Mouse (Mus musculus): Measurements from ENCODE around the gene Zfp53. TPM values are rescaled to one million over a fixed set of nuclear protein-coding genes. Genes with fewer than 3 reads are reported as not detected.

The Zfp53 gene
- total and polyA plus RNA-seq, 3 experiments = 1.8 to 2.2 TPM; not detected in 1

DNA sequence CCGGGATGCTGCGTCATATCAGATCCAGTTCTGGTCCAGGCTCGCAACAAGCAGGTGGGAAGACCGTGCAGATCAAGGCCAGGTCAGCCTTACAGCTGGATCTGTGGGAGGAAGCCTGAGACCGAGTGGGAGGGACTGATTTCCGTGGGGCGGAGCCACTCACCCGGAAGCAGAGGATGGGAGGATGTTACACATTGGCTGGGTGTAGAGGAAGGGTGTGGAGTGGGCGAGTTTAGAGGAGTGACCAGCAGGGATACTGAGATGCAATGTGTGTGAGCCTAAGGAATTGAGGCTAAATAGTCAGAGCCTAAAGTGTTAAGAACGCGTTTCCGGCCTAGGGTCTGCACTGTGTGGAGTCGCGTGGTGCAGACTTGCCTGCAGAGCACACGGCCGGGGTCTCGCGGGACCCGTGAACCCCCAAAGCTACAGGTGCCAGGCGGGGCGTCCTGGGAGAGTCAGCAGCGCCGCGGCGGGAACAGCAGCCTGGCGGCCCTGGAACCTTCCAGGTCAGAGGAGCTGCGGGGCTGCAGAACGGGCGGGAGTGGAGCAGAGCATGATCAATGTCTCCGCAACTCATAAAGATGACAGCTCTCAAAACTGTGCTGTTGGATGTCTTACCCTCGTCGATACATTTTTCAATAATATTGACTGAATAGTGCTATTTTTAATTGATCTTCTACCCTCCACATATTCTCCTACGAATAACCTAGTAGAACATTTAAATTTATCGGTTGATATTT lies at the start of gene Zfp53 (continued):
- TF ChIP-seq ZNF384 (IDR thresholded peaks at IDR 0.05; ENCODE audit: low read depth, low read length) = no peak
- no peak for TF ChIP-seq MAFK (IDR thresholded peaks at IDR 0.05; ENCODE audit: borderline replicate concordance, low read depth, low read length)
- no peak for TF ChIP-seq POLR2AphosphoS5 (IDR thresholded peaks at IDR 0.05; ENCODE audit: borderline replicate concordance, low read depth, low read length)
- peak; percentile 56; the same call in 1 of the 2 replicates for TF ChIP-seq MAZ (IDR thresholded peaks at IDR 0.05; ENCODE audit: low read depth, low read length)

DNA sequence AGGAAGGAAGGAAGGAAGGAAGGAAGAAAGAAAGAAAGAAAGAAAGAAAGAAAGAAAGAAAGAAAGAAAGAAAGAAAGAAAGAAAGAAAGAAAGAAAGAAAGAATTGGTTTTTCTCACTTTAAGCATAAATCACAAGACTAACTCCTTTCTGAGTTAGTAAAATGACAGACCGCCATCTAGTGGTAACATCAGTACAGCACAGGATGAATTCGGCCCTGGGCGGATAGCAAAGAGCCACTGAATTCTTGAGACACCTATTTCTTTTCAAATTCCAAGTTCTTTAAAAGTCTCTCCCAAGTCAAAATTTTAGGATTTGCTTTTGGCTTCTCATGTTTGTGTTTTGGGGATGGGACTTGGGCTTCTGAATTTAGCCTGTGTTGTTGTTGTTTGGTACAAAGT lies 39.1 kb upstream of the Zfp53 start:
- Histone ChIP-seq H3K36me3 (ENCODE audit: control insufficient read depth in 1 of 2, insufficient read depth in 2 of 2, low read length in 2 of 2) (peaks cover 0 to 4% of the 10 kb centered on the region in 2 experiments; a peak in 1 of 4 replicates), H3K27ac (ENCODE audit: control insufficient read depth, low read depth, low read length) (peak overlapping the region; percentile 47; the same call in 1 of the 2 replicates), H3K9ac (ENCODE audit: control insufficient read depth, low read depth, low read length, poor library complexity, severe bottlenecking) (peak overlapping the region; percentile 73), H3K4me1 (ENCODE audit: control insufficient read depth in 1 of 2, insufficient read depth in 2 of 2, low read length in 2 of 2) (peaks cover 3 to 4% of the 10 kb centered on the region in 2 experiments; a peak in 3 of 4 replicates), H3K9me3 (replicated peaks; ENCODE audit: insufficient read depth, low read length) (no peaks in the 10 kb centered on the region), H3K79me2 (ENCODE audit: control insufficient read depth, insufficient read depth, low read length, poor library complexity) (peaks cover 4% of the 10 kb centered on the region), H3K27me3 (ENCODE audit: control insufficient read depth in 1 of 2, insufficient read depth in 2 of 2, low read length in 2 of 2) (no peaks in the 10 kb centered on the region), H3K4me3 (ENCODE audit: control insufficient read depth in 1 of 2, insufficient read depth in 1 of 2, low read depth in 2 of 2, low read length in 2 of 2) (peak overlapping the region; percentile 88 to 95)
- TF ChIP-seq JUND (IDR thresholded peaks at IDR 0.05; ENCODE audit: low read depth, low read length) (no peak), NELFE (IDR thresholded peaks at IDR 0.05; ENCODE audit: low read depth, low read length) (no peak), KAT2A (conservative IDR thresholded peaks at IDR 0.05; ENCODE audit: low read depth, low read length) (0 out of 2 replicates have a peak, but pooled peaks have one; percentile 0), GATA1 (IDR thresholded peaks at IDR 0.05; ENCODE audit: low read depth, low read length) (0 out of 2 replicates have a peak, but pooled peaks have one; percentile 6), SMC3 (IDR thresholded peaks at IDR 0.05; ENCODE audit: low read depth, low read length) (peak; percentile 80), MAZ (IDR thresholded peaks at IDR 0.05; ENCODE audit: low read depth, low read length) (no peak), ZC3H11A (IDR thresholded peaks at IDR 0.05; ENCODE audit: low read depth, low read length) (peak; percentile 64), RAD21 (IDR thresholded peaks at IDR 0.05; ENCODE audit: low read depth, low read length) (peak; percentile 83), CTCF (IDR thresholded peaks at IDR 0.05 in 2 of 3, conservative IDR thresholded peaks at IDR 0.05 in 1 of 3; ENCODE audit: control insufficient read depth in 1 of 3, insufficient read depth in 1 of 3, low read depth in 2 of 3, low read length in 3 of 3, poor library complexity in 1 of 3, severe bottlenecking in 1 of 3) (peak; percentile 62 to 86 (median 66)), UBTF (IDR thresholded peaks at IDR 0.05; ENCODE audit: borderline replicate concordance, insufficient read depth, low read depth, low read length) (no peak)
- DNase-seq (ENCODE audit: low read depth, low spot score) = peak; percentile 88

DNA sequence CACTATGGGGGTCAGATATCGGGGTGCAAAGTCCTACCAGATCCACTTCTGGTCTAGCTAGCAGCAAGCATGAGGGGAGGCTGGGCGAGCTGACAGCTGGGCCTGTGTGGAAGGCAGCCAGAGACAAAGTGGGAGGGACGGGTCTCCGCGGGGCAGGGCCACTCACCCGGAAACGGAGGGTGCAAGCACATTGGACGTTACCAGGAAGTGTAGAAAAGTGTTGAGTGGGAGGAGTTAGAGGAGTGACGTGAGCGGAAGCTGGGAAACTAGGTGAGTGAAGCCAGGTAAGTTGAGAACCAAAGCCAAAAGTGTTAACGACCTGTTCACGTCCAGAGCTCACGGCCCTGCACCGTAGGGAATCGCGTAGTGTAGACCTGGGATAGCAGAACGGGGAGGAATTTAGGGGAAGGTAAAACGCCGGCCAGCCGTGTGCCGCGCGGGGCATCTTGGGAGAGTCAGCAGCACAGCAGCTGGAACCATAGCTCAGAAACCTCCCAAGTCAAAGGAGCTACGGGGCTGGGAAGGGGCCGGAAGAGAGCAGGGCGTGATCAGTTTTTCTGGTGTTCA lies 38.6 kb upstream of the Zfp53 start, which contains the start of gene Zfp51:
Gene Zfp51, plus strand, starts transcription at position 237 of the 567 bp plus-strand sequence.
- Histone ChIP-seq H3K4me3 (ENCODE audit: control insufficient read depth in 1 of 2, insufficient read depth in 1 of 2, low read depth in 2 of 2, low read length in 2 of 2) (peak within 1 kb of the TSS; percentile 88 to 95), H3K79me2 (ENCODE audit: control insufficient read depth, insufficient read depth, low read length, poor library complexity) (peaks cover 4% of the 10 kb centered on the region), H3K9me3 (replicated peaks; ENCODE audit: insufficient read depth, low read length) (no peaks in the 10 kb centered on the region), H3K27me3 (ENCODE audit: control insufficient read depth in 1 of 2, insufficient read depth in 2 of 2, low read length in 2 of 2) (no peaks in the 10 kb centered on the region), H3K9ac (ENCODE audit: control insufficient read depth, low read depth, low read length, poor library complexity, severe bottlenecking) (peak within 1 kb of the TSS; percentile 73), H3K27ac (ENCODE audit: control insufficient read depth, low read depth, low read length) (peak within 1 kb of the TSS; percentile 60), H3K4me1 (ENCODE audit: control insufficient read depth in 1 of 2, insufficient read depth in 2 of 2, low read length in 2 of 2) (peaks cover 3 to 4% of the 10 kb centered on the region in 2 experiments; a peak in 3 of 4 replicates), H3K36me3 (ENCODE audit: control insufficient read depth in 1 of 2, insufficient read depth in 2 of 2, low read length in 2 of 2) (peaks cover 0 to 4% of the 10 kb centered on the region in 2 experiments; a peak in 1 of 4 replicates)
- DNase-seq (ENCODE audit: low read depth, low spot score) = peak; percentile 96
- TF ChIP-seq BHLHE40 (IDR thresholded peaks at IDR 0.05; ENCODE audit: borderline replicate concordance, low read depth, low read length) (no peak), USF2 (IDR thresholded peaks at IDR 0.05; ENCODE audit: borderline replicate concordance in 1 of 2, insufficient read depth in 1 of 2, low read depth in 1 of 2, low read length in 2 of 2) (no peak), RCOR1 (IDR thresholded peaks at IDR 0.05; ENCODE audit: low read depth, low read length) (no peak), MAFK (IDR thresholded peaks at IDR 0.05; ENCODE audit: borderline replicate concordance, low read depth, low read length) (no peak), RAD21 (IDR thresholded peaks at IDR 0.05; ENCODE audit: low read depth, low read length) (no peak), ELF1 (IDR thresholded peaks at IDR 0.05; ENCODE audit: low read depth, low read length) (peak; percentile 96), SMC3 (IDR thresholded peaks at IDR 0.05; ENCODE audit: low read depth, low read length) (no peak), MEF2A (IDR thresholded peaks at IDR 0.05; ENCODE audit: extremely low read depth, insufficient replicate concordance, low read depth, low read length, poor library complexity, severe bottlenecking) (no peak), ZC3H11A (IDR thresholded peaks at IDR 0.05; ENCODE audit: low read depth, low read length) (no peak), POLR2AphosphoS2 (IDR thresholded peaks at IDR 0.05; ENCODE audit: low read length) (0 out of 2 replicates have a peak, but pooled peaks have one; percentile 29), TAL1 (IDR thresholded peaks at IDR 0.05; ENCODE audit: low read length) (no peak), SIN3A (IDR thresholded peaks at IDR 0.05; ENCODE audit: low read length) (peak; percentile 79), ETS1 (IDR thresholded peaks at IDR 0.05; ENCODE audit: low read depth, low read length) (peak; percentile 48; the same call in 1 of the 2 replicates), MAZ (IDR thresholded peaks at IDR 0.05; ENCODE audit: low read depth, low read length) (peak; percentile 29; the same call in 1 of the 2 replicates), POLR2AphosphoS5 (IDR thresholded peaks at IDR 0.05; ENCODE audit: borderline replicate concordance, low read depth, low read length) (no peak), MYB (IDR thresholded peaks at IDR 0.05; ENCODE audit: low read depth, low read length) (no peak), GABPA (IDR thresholded peaks at IDR 0.05; ENCODE audit: low read depth, low read length) (no peak), MAX (IDR thresholded peaks at IDR 0.05; ENCODE audit: low read length) (no peak)

Data from MEL (cell line).